Mouse (Mus musculus) right cerebral cortex, postnatal 14 days (tissue): ENCODE data around the gene V1rd19.
"Not testable (repeated sequence)": the region's sequence is repeated elsewhere in the genome, so short reads cannot be mapped to it uniquely, and the experiment has no call there.

Experiments used
- DNase-seq: peaks from one replicate; pipeline ENCODE4 v3.0.0; 2022

Gene V1rd19

GRCm38 (mm10) chr7:24001391-24001790 is at the start of gene V1rd19:
TSS of gene V1rd19 (plus strand) at chr7:24001691.
- DNase-seq: no peak

GRCm38 (mm10) chr7:23968044-23968443 is 33.4 kb upstream of the V1rd19 start:
- not testable (repeated sequence) for DNase-seq

- not testable (repeated sequence) for DNase-seq
Measured at GRCm38 (mm10) chr7:23974315-23974714, 27.2 kb upstream of the V1rd19 start, which contains the start of gene Vmn1r181. TSS of gene Vmn1r181 (plus strand) at chr7:23974615.

GRCm38 (mm10) chr7:24052660-24053304 is 51.3 kb downstream of the V1rd19 start, which contains the start of gene Vmn1r183:
TSS of gene Vmn1r183 (plus strand) at chr7:24053254.
- no peak for DNase-seq
